Mouse (Mus musculus): ENCODE data around the gene Scgb1a1. TPM values are rescaled to one million over a fixed set of nuclear protein-coding genes. Genes with fewer than 3 reads are reported as not detected.

The Scgb1a1 gene
- polyA plus RNA-seq, 1 experiment from 2014 or later: not detected

GRCm38 (mm10) chr19:9105101-9105685 is 17.4 kb upstream of the Scgb1a1 start:
- no peak overlapping the region for H3K4me2 ChIP-seq (replicated peaks; ENCODE audit: low read depth)
- no peak for TF ChIP-seq CTCF (IDR thresholded peaks at IDR 0.05; ENCODE audit: low read depth)
- H3K9me3 ChIP-seq (ENCODE audit: control insufficient read depth): no peaks in the 10 kb centered on the region
- no peak for ATAC-seq
- no peaks in the 10 kb centered on the region for H3K27me3 ChIP-seq (replicated peaks; ENCODE audit: control insufficient read depth, insufficient read depth, low read length)
- peaks cover 9% of the 10 kb centered on the region for H3K4me1 ChIP-seq (replicated peaks; ENCODE audit: control insufficient read depth, insufficient read depth, low read length)
- H3K4me3 ChIP-seq (ENCODE audit: low read depth, low read length): no peak overlapping the region
- H3K27ac ChIP-seq (ENCODE audit: low read depth, low read length): no peak overlapping the region
- H3K36me3 ChIP-seq (ENCODE audit: control insufficient read depth, insufficient read depth): no peaks in the 10 kb centered on the region
- no peak overlapping the region for H3K9ac ChIP-seq (ENCODE audit: low read depth, low read length)
- WGBS: 55% methylated on average over 3 of the region's 3 CpGs

GRCm38 (mm10) chr19:9103986-9104385 is 16.2 kb upstream of the Scgb1a1 start:
- Histone ChIP-seq H3K27ac (ENCODE audit: low read depth, low read length) (no peak overlapping the region), H3K9ac (ENCODE audit: low read depth, low read length) (no peak overlapping the region), H3K4me1 (replicated peaks; ENCODE audit: control insufficient read depth, insufficient read depth, low read length) (peaks cover 9% of the 10 kb centered on the region), H3K9me3 (ENCODE audit: control insufficient read depth) (no peaks in the 10 kb centered on the region), H3K4me2 (replicated peaks; ENCODE audit: low read depth) (no peak overlapping the region), H3K27me3 (replicated peaks; ENCODE audit: control insufficient read depth, insufficient read depth, low read length) (no peaks in the 10 kb centered on the region), H3K36me3 (ENCODE audit: control insufficient read depth, insufficient read depth) (no peaks in the 10 kb centered on the region), H3K4me3 (ENCODE audit: low read depth, low read length) (no peak overlapping the region)
- TF ChIP-seq CTCF (IDR thresholded peaks at IDR 0.05; ENCODE audit: low read depth): no peak
- ATAC-seq: no peak
- 80% methylated on average over 4 of the region's 4 CpGs for WGBS

- Histone ChIP-seq H3K9ac (ENCODE audit: low read depth, low read length) (no peak overlapping the region), H3K4me2 (replicated peaks; ENCODE audit: low read depth) (no peak overlapping the region), H3K4me1 (replicated peaks; ENCODE audit: control insufficient read depth, insufficient read depth, low read length) (no peaks in the 10 kb centered on the region; the same call in 1 of the 2 replicates), H3K27me3 (replicated peaks; ENCODE audit: control insufficient read depth, insufficient read depth, low read length) (no peaks in the 10 kb centered on the region), H3K27ac (ENCODE audit: low read depth, low read length) (no peak overlapping the region), H3K4me3 (ENCODE audit: low read depth, low read length) (no peak overlapping the region), H3K9me3 (ENCODE audit: control insufficient read depth) (no peaks in the 10 kb centered on the region), H3K36me3 (ENCODE audit: control insufficient read depth, insufficient read depth) (no peaks in the 10 kb centered on the region)
- no peak for ATAC-seq
- WGBS: 62% methylated on average over 2 of the region's 2 CpGs
- no peak for TF ChIP-seq CTCF (IDR thresholded peaks at IDR 0.05; ENCODE audit: low read depth)
Observed at GRCm38 (mm10) chr19:9101062-9101457, 13.3 kb upstream of the Scgb1a1 start.

- TF ChIP-seq CTCF (IDR thresholded peaks at IDR 0.05; ENCODE audit: low read depth): no peak
- 80% methylated on average over 17 of the region's 17 CpGs for WGBS
- no peak for ATAC-seq
- Histone ChIP-seq H3K36me3 (ENCODE audit: control insufficient read depth, insufficient read depth) (no peaks in the 10 kb centered on the region), H3K9ac (ENCODE audit: low read depth, low read length) (no peak overlapping the region), H3K27ac (ENCODE audit: low read depth, low read length) (no peak overlapping the region), H3K4me3 (ENCODE audit: low read depth, low read length) (no peak overlapping the region), H3K4me2 (replicated peaks; ENCODE audit: low read depth) (no peak overlapping the region), H3K4me1 (replicated peaks; ENCODE audit: control insufficient read depth, insufficient read depth, low read length) (no peaks in the 10 kb centered on the region), H3K9me3 (ENCODE audit: control insufficient read depth) (no peaks in the 10 kb centered on the region), H3K27me3 (replicated peaks; ENCODE audit: control insufficient read depth, insufficient read depth, low read length) (no peaks in the 10 kb centered on the region)
Observed at GRCm38 (mm10) chr19:9100297-9101061, 12.7 kb upstream of the Scgb1a1 start.

GRCm38 (mm10) chr19:9099751-9100150 is 12.0 kb upstream of the Scgb1a1 start:
- no peak for ATAC-seq
- H3K4me1 ChIP-seq (replicated peaks; ENCODE audit: control insufficient read depth, insufficient read depth, low read length): no peaks in the 10 kb centered on the region
- no peaks in the 10 kb centered on the region for H3K36me3 ChIP-seq (ENCODE audit: control insufficient read depth, insufficient read depth)
- WGBS: 83% methylated on average over 8 of the region's 8 CpGs
- H3K4me2 ChIP-seq (replicated peaks; ENCODE audit: low read depth): no peak overlapping the region
- H3K9me3 ChIP-seq (ENCODE audit: control insufficient read depth): no peaks in the 10 kb centered on the region
- no peak overlapping the region for H3K27ac ChIP-seq (ENCODE audit: low read depth, low read length)
- H3K9ac ChIP-seq (ENCODE audit: low read depth, low read length): no peak overlapping the region
- no peaks in the 10 kb centered on the region for H3K27me3 ChIP-seq (replicated peaks; ENCODE audit: control insufficient read depth, insufficient read depth, low read length)
- TF ChIP-seq CTCF (IDR thresholded peaks at IDR 0.05; ENCODE audit: low read depth): no peak
- H3K4me3 ChIP-seq (ENCODE audit: low read depth, low read length): no peak overlapping the region

- Histone ChIP-seq H3K36me3 (ENCODE audit: control insufficient read depth, insufficient read depth) (no peaks in the 10 kb centered on the region), H3K4me2 (replicated peaks; ENCODE audit: low read depth) (no peak overlapping the region), H3K4me1 (replicated peaks; ENCODE audit: control insufficient read depth, insufficient read depth, low read length) (no peaks in the 10 kb centered on the region), H3K4me3 (ENCODE audit: low read depth, low read length) (no peak overlapping the region), H3K9ac (ENCODE audit: low read depth, low read length) (no peak overlapping the region), H3K27me3 (replicated peaks; ENCODE audit: control insufficient read depth, insufficient read depth, low read length) (no peaks in the 10 kb centered on the region), H3K9me3 (ENCODE audit: control insufficient read depth) (no peaks in the 10 kb centered on the region), H3K27ac (ENCODE audit: low read depth, low read length) (no peak overlapping the region)
- TF ChIP-seq CTCF (IDR thresholded peaks at IDR 0.05; ENCODE audit: low read depth): no peak
- no peak for ATAC-seq
- WGBS: 75% methylated on average over 13 of the region's 13 CpGs
Observed at GRCm38 (mm10) chr19:9097441-9097840, 9.7 kb upstream of the Scgb1a1 start.
